Mouse (Mus musculus) liver, postnatal 0 days (tissue): ENCODE measurements around the gene Bola1.

Experiments
- CTCF ChIP-seq: sonication (generic); IDR thresholded peaks from 2 replicates; pipeline ENCODE4 v1.5.1; 2016; ENCODE audit warnings: antibody characterized with exemption, low read depth
- EP300 ChIP-seq: IDR thresholded peaks from 2 replicates; pipeline ENCODE4 v1.6.1; 2016; ENCODE audit warnings: antibody characterized with exemption, low read depth, mild to moderate bottlenecking

DNA sequence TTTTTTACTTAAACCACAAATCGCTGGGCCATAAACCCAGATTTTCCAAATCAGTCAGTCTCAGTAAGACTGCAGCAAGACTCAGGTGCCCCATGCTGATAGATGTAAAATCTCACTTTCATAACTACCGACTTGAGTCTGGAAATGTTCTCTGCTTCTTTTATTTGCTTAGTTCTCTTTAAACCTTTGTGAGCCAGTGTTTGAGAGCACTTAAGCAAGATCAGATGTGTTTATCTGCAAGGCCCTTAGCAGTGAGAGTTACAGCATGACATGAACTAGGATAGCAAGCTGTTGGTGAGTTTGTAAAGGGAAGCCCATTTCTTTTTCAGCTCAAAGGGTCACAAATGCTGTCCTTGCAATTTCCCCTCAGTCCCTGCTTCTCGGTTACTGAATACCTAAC is 37.7 kb upstream of the Bola1 start:
- TF ChIP-seq CTCF (no peak), EP300 (no peak)
